Mouse (Mus musculus) layer of hippocampus, adult 11-12 months (tissue): ENCODE data around the gene Clta.

Source experiments
- DNase-seq: peaks from one replicate; pipeline ENCODE4 v3.0.0; 2022; ENCODE audit warnings: low spot score

The Clta gene

DNA sequence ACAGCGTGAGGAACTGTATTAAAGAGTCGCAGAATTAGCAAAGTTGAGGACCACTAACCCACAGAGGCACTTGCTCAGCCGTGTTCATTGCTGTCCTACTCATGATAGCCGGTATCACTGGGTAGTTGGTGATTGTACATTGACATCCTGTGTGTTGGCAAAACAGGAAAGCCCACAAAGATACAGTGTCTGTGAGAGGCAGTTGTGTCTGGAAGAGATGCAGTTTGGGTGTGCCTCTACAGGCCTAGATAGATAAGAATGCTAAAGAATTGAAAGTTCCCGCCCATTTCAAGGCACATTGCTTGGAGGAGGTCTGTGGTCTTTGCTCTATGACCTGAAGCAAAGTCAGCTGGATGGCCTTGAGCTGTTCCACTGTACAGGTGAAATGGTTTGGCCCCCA is at the start of gene Clta:
Gene Clta (plus strand): TSS at position 327 of the 400 bp plus-strand sequence.
- DNase-seq: no peak

DNA sequence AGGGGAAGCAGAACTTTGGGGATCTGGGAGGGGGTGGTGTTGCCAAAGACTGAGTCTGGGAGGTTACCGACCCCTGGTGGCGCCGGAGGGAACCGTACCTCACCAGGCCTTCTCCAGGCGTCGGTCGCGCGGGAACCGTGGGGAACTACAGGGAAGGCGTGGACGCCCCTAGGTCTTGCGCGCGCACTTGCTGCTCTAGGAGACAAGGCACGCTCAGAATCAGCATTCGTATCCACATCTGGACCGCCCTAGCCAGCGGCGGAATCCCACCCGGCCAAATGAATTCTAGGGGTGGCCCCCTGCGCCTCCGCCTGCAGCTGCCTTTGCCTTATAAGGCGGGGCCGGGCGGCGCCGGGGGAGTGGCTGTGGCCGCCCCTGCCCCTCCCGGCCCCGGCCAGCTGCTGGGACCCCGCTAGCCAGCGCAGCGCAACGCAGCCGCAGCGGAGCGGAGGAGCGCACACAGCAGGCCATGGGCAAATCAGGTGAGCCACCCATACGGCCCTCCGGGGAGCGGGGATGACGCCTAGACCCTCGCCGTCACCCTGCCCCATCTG is 46.9 kb upstream of the Clta start, which contains the start of gene Glipr2:
Gene Glipr2 (plus strand): TSS at position 110 of the 554 bp plus-strand sequence.
- DNase-seq: peak; percentile 69

DNA sequence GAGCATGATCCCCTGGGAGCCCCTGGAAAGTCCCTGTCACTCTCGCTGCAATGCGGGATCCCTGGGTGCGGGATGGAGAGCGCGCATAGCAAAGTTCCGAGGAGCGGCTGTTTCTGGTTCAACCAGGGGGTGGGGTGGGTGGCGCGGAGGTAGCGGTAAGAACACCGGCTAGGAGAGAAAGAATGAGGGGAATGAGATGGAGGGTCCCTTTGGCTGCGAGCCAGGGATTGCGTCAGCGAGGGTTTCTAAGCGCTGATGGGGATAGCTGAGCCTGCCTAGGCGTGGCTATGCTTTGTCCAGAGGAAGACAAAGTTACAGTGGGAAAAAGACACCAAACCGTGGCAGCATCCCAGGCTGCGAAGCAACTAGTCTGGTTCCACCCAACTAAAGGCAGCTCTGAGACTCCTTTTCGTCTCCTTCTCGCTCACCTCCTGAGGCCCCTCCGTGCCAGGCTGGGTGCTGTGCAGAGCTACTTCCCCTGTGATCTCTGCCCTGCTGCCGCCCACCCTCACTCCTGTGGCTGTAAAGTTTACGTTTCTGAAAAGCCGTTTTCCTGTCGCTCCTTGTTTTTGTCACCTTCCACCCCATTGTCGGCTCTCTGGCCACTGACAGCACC is 46.3 kb upstream of the Clta start:
- DNase-seq: no peak

DNA sequence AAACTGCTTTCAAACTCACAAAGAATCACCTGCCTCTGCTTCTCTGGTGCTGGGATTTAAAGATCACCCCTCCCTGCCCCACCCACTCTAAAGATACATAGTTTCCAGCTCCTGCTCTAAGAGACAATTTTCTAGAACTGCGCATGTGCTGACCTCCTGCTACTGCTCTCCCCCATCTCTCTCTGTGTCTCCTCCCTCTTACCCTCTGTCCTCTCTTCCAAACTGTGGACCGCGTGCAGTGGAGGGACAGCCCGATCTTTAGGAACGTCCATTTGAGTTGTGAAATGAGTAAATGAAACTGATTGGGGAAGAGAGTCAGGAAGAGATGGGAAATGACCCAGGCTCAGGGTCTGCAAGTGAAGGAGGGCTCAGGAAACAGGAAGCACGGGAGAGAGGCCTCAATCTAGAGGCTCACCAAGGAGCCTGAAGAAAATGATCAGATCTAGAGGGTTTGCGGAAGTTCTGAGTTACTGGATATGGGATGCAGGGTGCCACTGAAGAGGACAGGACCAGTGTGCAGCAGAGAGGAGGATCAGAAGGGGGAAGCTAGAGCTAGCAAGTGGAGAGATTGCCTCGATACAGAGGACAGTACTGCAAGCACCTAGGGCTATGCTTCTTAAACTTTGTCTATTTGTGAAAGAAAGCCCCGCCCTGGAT is 44.6 kb upstream of the Clta start:
- DNase-seq: no peak

DNA sequence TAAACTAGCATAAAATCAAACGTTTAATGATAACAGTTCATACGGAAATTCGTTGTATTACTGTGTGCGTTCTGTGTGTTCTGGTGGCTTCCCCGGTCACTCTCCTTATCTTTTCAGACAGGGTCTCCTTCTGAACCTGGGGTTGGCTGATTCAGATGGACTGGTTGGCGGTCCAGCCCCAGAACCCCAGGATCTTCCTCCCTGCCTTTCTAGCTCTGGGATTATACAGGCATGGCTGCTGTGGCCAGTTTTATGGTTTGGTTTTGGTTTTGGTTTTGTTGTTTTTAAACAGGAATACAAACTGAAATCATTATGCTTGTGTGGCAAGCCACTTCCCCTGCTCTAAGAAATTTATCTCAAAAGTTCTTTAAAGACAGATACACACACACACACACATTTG is 44.0 kb upstream of the Clta start:
- no peak for DNase-seq

DNA sequence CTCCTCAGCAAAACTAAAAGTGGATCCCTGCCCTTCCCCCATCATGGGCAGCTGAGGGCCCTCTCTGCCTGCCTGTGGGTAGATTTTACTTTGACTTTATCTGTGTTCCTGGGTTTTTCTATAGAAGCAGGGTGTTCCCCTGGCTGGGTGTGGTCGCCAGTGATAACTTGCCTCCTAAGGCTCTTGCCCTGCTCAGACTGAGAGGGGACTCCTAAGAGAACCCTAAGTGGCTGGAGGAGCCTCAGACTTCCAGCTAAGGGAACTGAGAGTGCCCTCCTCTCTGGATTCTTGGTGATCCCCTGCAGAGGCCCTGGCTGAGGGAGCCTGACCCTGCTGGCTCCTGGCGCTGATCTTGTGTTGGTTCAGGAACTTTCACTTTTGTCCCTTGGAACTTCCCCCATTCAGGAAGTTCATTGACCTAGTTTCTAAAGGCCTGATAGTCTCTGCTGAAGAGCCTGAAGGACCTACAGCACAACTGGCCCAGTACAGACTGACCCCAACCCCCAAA is 39.9 kb upstream of the Clta start:
- no peak for DNase-seq

DNA sequence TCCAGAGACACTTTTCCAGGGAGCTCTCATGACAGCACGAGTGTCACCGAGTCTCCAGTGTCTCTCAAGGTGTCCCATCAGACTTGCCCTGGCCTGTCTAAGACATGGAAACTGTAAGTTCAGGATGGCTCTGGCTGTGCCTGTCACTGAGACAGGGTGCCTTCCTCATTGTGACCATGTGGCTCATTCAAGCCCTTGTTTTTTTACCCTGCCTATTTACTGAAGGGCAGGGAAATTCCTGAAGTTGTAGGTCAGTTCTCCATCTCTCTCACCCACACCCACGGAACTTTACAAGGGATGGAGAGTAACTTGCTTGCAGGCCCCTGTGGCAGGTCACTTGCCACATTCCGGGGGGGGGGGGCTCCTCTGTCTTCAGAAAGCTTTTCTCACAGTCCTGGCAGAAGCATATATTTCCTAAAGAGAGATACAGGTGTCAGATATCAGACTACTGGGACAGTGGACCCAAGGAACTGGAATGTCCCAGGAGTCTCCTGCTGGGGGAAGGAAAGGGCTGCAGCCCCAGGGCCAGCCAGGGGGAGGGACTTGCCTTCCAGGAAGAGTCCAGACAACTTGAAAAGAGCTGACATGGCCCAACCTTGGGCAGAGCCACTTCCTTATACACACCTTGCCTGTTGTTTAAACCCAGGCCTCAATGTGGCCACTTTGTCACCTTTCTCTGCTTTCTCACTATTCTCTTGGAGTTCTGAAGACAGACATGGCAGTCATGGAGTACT is 39.1 kb upstream of the Clta start:
- no peak for DNase-seq

DNA sequence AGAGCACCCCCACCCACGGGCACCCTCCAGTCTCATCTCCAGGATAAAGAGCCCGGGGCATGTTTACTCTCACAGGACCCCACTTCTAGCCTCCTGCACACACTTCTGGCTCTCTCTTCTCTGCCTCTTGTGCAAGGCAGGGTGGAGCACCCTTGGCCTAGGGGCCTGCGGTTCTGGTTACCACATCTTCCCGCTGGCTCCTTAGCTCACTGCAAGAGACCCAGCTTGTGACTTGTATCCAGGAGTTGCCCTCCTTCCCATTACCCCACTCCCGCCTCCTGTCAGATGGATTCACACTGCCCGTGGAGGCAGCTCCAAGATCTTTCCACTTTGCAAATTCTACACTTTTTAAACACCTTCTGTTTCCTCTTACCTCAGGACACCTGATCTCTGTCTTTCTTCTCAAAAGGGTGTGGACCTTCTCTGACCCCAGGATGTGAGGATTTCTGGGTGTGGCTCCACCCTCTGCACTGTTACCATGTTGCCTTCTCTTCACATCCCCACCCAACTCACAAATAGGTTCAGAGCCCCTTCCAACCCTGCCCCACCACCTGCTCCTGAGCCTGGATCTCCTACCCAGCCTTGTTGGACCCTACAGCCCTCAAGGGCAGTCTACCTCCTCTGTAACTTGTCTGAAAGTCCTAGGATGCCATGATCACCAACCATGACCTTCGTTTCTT is 38.3 kb upstream of the Clta start:
- DNase-seq: no peak

DNA sequence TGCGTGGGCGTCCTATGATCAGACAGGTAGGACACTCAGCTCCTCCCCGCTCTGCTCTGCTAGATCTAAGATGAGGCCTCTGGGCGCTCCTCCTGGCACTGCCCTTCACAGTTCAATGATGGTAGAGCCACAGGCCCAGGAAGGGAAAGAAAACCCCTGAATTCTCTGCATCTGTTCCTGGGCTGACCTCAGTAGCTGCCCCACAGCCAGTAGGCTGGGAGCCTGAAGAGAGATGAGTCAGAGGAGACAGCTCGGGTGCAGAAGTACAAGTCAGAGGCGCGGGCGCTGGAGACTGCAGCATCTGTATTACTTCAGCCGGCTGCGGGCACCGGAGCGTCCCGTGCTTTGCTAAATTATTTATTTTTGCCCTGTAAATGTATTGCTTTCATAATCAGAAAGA is 35.6 kb upstream of the Clta start:
- no peak for DNase-seq

DNA sequence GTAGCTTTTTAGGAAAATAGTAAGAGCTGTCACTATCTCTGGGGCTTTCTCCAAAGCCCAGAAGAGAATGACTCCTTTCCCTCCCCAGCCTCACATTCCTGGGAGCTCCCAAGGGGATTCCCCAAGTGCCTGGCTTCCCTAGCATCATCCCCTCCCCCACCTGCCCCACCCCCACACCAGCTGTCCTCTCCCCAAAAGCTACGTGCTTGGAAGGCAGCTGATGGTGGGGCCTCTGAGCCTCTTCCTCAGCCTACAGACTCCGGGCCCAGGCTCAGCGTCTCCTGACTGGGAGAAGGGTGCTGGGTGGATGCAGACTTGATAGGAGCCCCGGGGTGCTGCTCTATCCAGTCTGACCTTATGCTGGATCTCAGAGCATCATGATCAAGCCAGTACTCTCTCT is 34.9 kb upstream of the Clta start:
- DNase-seq: no peak

DNA sequence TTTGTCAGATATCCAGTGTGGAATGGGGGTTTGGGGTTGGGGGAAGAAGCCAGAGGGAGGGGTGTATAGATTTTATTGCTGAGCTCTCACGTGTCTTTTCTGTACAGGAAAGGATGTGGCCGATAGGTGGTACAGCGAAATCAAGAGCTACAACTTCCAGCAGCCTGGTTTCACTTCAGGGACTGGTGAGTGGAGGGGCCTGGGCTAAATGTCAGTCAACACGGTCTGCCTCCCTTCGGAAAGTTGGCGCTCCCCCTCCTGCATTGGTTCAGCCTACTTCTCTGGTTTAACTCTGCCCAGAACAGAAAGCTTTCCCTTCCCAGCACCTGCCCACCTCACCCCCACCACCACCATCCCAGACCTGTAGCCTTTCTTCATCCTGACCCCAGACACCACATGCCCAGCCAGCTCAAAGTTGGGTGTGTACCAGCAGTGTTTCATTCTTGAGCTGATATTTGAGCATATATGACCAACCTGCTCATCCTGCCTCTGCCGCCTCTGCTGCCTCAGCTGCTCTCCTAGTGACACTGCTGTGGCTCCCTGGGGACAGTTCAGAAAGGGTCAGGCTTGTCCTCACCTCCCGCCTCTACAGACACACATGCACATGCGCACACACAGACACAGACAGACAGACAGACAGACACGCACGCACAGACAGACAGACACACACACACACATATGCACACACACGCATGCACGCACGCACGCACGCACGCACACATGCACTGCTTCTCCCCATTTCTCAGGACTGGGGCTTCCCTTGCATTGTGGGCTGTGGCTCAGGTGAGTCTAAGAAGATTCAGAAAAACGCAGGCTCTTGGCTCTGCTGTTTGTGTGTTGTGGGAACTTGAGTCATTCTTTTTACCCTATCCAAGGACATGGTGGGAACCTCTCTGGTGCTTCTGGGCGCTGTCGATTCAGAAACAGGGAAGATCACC is 33.6 kb upstream of the Clta start:
- DNase-seq: no peak

DNA sequence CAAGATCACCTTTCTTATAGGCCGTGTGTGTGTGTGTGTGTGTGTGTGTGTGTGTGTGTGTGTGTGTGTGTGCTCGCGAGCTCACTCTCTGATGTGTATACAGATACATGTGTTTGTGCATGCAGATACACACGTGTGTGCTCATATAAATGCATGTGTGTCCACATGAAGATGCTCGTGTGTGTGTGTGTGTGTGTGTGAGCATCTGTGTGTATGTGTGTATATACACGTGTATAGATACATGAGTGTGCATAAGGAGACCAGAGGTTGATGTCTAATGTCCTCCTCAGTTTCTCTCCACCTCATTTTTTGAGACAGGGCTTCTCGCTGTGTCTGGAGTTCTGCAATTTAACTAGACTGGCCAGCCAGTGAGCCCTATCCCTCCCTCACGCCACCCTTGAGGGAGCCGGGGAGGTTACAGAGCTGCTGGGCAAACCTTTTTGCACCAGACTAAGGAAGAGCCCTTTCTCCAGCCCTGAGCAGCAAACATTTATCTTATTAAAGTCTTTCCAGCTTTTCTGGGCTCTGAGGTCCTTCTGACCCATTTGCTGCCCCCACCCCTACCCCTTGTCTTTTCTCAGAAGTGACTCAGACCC is 32.6 kb upstream of the Clta start:
- DNase-seq: no peak

DNA sequence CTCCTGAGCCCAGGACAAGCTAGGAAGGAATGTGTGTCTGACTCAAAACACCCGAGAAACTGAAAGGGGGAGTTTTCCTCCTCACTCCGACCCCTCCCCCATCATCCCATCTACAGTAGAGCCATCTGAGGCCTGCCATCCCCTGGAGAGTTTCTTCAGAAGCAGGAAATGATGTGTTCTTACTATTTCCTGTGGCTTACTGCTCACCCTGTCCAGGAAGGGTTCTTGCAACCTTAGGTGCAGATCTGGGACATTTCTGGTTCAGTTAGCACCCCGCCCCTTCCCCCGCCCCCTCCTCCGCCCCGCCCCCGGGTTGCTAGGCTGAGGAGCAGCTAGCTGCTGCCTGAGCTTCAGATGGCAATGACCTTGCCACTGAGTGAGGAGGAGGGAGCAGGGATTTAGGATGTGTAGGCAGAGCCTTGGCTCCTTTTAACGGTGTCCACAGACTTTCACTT is 32.1 kb upstream of the Clta start:
- no peak for DNase-seq

DNA sequence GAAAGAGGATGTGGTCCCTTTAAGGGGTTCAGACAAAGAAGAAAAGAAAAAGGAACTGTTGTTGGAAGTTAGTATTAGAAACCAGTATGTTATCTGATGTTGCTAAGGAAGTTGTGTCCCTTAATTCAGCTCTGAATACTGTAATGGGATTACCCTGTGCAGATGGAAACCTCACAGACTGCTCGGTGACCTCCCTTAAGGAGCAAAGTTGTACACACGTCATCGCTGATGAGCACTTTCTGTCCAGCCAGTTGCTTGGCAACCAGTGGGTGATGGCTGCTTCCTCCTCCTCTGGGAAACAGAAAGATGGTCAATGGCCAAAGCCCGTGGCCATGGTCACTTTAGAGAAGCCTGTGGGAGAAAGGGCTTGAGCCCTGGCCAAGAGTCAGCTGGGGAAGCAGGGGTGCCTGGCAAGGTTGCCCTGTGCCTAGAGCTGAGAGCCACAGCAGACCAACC is 30.7 kb upstream of the Clta start:
- peak; percentile 52 for DNase-seq

DNA sequence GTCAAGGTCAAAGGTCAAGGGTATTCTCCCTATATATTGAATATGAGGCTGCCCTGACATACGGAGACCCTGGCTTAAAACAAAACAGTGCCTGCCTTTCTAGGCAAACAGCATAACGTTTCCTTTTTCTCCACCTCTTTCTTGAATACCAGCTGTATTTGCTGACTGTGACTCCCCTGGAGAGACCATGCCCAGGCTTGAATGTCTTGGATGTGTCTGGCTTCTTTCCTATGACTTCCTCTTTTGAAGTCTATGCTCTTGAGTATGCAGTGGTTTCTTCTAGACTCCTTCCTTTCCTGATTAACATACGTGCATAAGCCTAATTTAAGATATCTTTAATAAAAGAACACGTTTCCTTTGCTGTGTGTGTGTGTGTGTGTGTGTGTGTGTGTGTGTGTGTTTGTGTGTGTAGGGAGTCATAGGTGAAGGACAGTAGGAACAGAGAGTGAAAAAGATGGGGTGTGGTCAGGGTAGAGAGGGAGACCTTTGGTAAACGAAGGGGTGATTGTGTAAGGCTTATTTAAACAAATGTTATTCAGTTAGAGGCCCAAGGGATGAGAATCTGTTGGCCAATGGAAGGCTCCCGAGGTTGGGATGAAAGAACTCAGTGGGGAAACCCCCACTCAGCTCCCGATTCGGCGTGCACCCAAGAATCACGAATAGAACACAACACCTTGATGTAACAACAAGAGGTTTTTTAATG is 29.2 kb upstream of the Clta start:
- no peak for DNase-seq

DNA sequence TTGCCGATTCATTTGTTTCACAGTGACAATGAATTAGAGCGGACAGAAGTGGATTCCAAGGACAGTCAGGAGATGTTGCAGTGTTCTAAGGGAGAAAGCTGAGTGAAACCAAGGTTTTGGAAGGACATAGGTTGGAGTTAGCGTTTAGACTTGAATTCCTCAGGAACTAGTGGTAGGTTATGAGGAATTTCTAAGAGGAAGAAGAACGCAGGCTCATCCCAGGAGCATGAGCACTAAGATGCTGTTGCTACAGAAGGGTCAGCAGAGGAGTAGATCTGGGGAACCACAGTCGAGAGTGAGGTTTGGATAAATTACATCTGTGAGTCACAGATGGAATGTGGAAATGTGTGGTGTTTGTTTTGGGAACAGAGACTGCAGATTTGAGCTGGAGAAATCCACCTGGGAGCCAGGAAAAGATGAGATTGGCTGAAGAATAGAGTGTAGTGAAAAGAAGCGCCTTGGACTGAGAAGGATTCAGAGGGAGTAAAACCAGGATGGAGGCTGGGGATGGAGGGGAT is 28.0 kb upstream of the Clta start:
- no peak for DNase-seq

DNA sequence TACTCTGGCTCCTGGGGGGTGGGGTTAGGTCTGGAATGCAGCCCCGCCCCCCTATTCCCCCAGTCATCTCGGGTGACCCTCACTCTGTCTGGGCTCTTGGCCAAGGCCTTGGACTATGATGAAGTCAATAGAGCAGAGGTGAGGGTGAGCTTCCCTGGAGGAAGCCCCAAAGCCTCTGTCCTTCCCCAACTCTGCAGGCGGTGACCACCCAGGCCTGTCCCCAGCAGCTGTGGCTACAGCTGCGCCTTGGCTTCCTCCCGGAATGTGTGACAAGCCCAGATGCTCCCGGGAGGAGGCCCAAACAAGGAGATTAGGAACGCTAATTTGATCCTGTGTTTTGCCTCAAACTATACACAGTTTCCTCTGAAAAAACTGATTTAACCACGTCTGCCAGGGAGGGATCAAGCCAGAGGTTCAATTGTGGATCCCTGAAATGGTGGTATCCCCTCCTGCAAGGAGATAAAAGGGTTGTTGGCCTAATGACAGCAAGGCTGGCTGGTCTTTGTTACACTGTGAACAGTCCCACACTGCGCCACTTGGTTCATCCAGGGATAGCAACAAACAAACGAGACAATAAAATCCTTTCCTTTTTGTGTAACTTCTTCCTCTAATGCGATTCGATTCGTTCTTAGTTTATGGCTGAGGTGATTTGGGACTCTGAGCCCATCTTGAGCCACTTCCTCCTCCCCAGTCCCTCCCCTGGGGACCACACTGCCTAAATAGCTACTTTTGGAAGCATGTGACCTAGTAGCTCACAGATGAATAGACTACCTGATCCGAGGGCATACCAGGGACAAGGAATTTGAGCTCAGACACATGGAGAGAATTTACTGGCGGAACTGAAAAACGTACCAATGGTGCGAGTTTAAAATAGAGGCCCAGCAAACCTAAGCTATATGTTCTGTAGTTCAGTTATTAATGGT is 25.5 kb upstream of the Clta start:
- DNase-seq: no peak

DNA sequence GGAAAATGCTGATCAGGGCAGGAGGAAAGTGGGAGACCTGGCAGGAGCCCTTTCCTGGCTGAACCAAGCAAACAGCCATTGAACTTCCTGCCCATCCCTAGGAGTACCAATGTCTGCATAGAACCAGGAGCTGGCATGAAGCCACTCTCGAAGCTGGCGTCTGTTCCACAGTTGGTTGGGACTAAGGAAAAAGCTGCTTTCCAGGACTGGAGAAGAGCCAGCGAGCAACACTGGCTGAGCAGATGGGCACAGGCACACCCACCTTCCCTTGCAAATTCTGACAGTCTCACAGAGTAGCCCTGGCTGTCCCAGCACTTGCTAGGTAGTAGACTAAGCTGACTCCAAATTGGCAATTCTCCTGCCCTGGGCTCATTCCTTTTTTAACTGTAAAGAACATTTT is 24.5 kb upstream of the Clta start:
- DNase-seq: peak; percentile 89

DNA sequence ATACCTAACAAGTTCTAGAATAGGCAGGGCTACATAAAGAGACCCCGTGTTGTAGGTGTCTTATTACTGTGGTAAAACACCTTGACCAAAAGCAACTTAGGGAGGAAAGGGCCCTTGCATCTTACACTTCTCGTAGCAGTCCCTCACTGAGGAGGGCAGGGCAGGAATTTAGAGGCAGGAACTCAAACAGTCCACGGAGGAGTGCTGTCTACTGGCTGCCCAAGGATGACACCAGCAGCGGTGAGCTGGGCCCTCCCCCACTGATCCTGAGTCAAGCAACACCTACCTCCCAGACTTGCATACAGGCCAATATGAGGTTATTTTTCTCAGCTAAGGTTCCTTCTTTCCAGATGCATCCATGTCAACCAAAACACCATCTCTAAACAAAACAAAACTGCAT is 24.0 kb upstream of the Clta start:
- DNase-seq: no peak
